Mouse (Mus musculus): ENCODE results near the gene Hnrnpr. TPM values are rescaled to one million over a fixed set of nuclear protein-coding genes. Genes with fewer than 3 reads are reported as not detected.

Gene Hnrnpr
- polyA plus RNA-seq, 1 experiment: 30.3 TPM

- Histone ChIP-seq H3K4me3 (ENCODE audit: control insufficient read depth, low read depth, low read length) (no peak overlapping the region), H3K4me1 (ENCODE audit: control insufficient read depth, insufficient read depth, low read length) (peaks cover 11% of the 10 kb centered on the region), H3K27me3 (ENCODE audit: control insufficient read depth, insufficient read depth, low read length) (no peaks in the 10 kb centered on the region), H3K27ac (ENCODE audit: control insufficient read depth, insufficient read depth, low read depth, low read length) (no peak overlapping the region), H3K36me3 (ENCODE audit: control insufficient read depth, insufficient read depth, low read length) (no peaks in the 10 kb centered on the region)
- TF ChIP-seq POLR2A (IDR thresholded peaks at IDR 0.05; ENCODE audit: control insufficient read depth, low read depth, low read length) (no peak), CTCF (IDR thresholded peaks at IDR 0.05; ENCODE audit: control insufficient read depth, insufficient read depth, insufficient replicate concordance, low read depth, low read length) (no peak)
Measured at GRCm38 (mm10) chr4:136281611-136282010, 29.1 kb upstream of the Hnrnpr start.

GRCm38 (mm10) chr4:136282621-136283480 lies 27.9 kb upstream of the Hnrnpr start:
- Histone ChIP-seq H3K27me3 (ENCODE audit: control insufficient read depth, insufficient read depth, low read length) (no peaks in the 10 kb centered on the region), H3K4me3 (ENCODE audit: control insufficient read depth, low read depth, low read length) (no peak overlapping the region), H3K27ac (ENCODE audit: control insufficient read depth, insufficient read depth, low read depth, low read length) (peak overlapping the region; percentile 22; the same call in 1 of the 2 replicates), H3K4me1 (ENCODE audit: control insufficient read depth, insufficient read depth, low read length) (peaks cover 11% of the 10 kb centered on the region), H3K36me3 (ENCODE audit: control insufficient read depth, insufficient read depth, low read length) (no peaks in the 10 kb centered on the region)
- TF ChIP-seq POLR2A (IDR thresholded peaks at IDR 0.05; ENCODE audit: control insufficient read depth, low read depth, low read length) (no peak), CTCF (IDR thresholded peaks at IDR 0.05; ENCODE audit: control insufficient read depth, insufficient read depth, insufficient replicate concordance, low read depth, low read length) (no peak)

GRCm38 (mm10) chr4:136283783-136284182 lies 27.0 kb upstream of the Hnrnpr start:
- Histone ChIP-seq H3K4me1 (ENCODE audit: control insufficient read depth, insufficient read depth, low read length) (peaks cover 11% of the 10 kb centered on the region), H3K4me3 (ENCODE audit: control insufficient read depth, low read depth, low read length) (no peak overlapping the region), H3K27me3 (ENCODE audit: control insufficient read depth, insufficient read depth, low read length) (no peaks in the 10 kb centered on the region), H3K27ac (ENCODE audit: control insufficient read depth, insufficient read depth, low read depth, low read length) (no peak overlapping the region), H3K36me3 (ENCODE audit: control insufficient read depth, insufficient read depth, low read length) (peaks cover 1% of the 10 kb centered on the region; the same call in 1 of the 2 replicates)
- TF ChIP-seq CTCF (IDR thresholded peaks at IDR 0.05; ENCODE audit: control insufficient read depth, insufficient read depth, insufficient replicate concordance, low read depth, low read length): no peak
- TF ChIP-seq POLR2A (IDR thresholded peaks at IDR 0.05; ENCODE audit: control insufficient read depth, low read depth, low read length): no peak

DNA sequence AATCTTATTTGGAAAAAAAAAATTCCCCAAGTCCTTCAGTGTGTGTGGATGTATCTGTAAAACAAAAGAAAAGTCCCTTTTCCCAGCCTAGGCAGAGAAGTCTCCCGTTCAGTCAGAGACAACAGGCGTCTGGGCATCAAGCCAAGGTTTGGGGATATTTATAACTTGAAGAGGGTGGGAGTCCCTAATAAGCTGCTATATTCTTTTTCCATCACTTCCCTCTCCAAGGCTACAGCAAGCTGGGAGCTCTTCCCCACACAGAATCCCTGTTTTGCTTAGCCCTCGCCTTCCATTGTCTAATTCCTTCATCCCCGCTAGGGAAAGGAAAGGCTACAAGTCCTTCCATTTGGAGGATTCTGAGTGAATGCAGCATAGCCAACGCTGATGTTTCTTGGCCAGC lies 26.3 kb upstream of the Hnrnpr start, which contains the start of gene Zfp46:
Zfp46 (plus strand) TSS at position 229 of the 400 bp plus-strand sequence.
- H3K4me1 ChIP-seq (ENCODE audit: control insufficient read depth, insufficient read depth, low read length): peaks cover 11% of the 10 kb centered on the region

GRCm38 (mm10) chr4:136284891-136285290 lies 25.9 kb upstream of the Hnrnpr start:
- H3K4me1 ChIP-seq (ENCODE audit: control insufficient read depth, insufficient read depth, low read length): peaks cover 15% of the 10 kb centered on the region
- H3K27me3 ChIP-seq (ENCODE audit: control insufficient read depth, insufficient read depth, low read length): no peaks in the 10 kb centered on the region
- TF ChIP-seq CTCF (IDR thresholded peaks at IDR 0.05; ENCODE audit: control insufficient read depth, insufficient read depth, insufficient replicate concordance, low read depth, low read length): no peak
- TF ChIP-seq POLR2A (IDR thresholded peaks at IDR 0.05; ENCODE audit: control insufficient read depth, low read depth, low read length): no peak
- H3K27ac ChIP-seq (ENCODE audit: control insufficient read depth, insufficient read depth, low read depth, low read length): peak overlapping the region; percentile 81
- H3K36me3 ChIP-seq (ENCODE audit: control insufficient read depth, insufficient read depth, low read length): peaks cover 1% of the 10 kb centered on the region; the same call in 1 of the 2 replicates
- H3K4me3 ChIP-seq (ENCODE audit: control insufficient read depth, low read depth, low read length): peak overlapping the region; percentile 88

More for the DNA sequence above, 26.3 kb upstream of the Hnrnpr start, which contains the start of gene Zfp46:
- H3K27ac ChIP-seq (ENCODE audit: control insufficient read depth, insufficient read depth, low read depth, low read length): peak within 1 kb of the TSS; percentile 81
- peak within 1 kb of the TSS; percentile 88 for H3K4me3 ChIP-seq (ENCODE audit: control insufficient read depth, low read depth, low read length)
- H3K27me3 ChIP-seq (ENCODE audit: control insufficient read depth, insufficient read depth, low read length): no peaks in the 10 kb centered on the region
- TF ChIP-seq POLR2A (IDR thresholded peaks at IDR 0.05; ENCODE audit: control insufficient read depth, low read depth, low read length) (no peak), CTCF (IDR thresholded peaks at IDR 0.05; ENCODE audit: control insufficient read depth, insufficient read depth, insufficient replicate concordance, low read depth, low read length) (no peak)
- H3K36me3 ChIP-seq (ENCODE audit: control insufficient read depth, insufficient read depth, low read length): peaks cover 1% of the 10 kb centered on the region; the same call in 1 of the 2 replicates

DNA sequence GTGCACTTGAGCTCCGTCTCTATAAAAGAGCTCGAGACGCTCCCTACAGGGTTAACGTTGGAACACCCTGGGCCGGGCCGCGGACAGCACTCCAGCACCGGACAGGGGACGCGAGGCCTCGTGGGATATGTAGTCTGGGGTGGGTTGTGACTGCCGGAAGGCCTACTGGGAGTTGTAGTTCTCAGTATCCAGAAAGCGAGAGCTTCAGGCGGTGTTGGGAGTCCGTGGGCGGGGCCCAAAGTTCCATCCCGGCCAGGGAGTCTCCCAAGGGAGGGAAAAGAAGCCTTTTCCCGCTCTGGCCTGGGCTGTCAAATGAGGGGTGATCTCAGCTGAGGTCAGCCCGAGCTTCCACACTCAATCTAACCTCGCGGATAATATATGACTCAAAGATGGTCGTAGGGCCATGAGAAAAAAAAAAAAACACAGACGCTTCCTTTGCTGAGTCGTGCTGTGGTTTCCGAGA lies 25.4 kb upstream of the Hnrnpr start:
- Histone ChIP-seq H3K27me3 (ENCODE audit: control insufficient read depth, insufficient read depth, low read length) (no peaks in the 10 kb centered on the region), H3K4me1 (ENCODE audit: control insufficient read depth, insufficient read depth, low read length) (peaks cover 20% of the 10 kb centered on the region), H3K36me3 (ENCODE audit: control insufficient read depth, insufficient read depth, low read length) (peaks cover 1% of the 10 kb centered on the region; the same call in 1 of the 2 replicates), H3K27ac (ENCODE audit: control insufficient read depth, insufficient read depth, low read depth, low read length) (peak overlapping the region; percentile 81), H3K4me3 (ENCODE audit: control insufficient read depth, low read depth, low read length) (peak overlapping the region; percentile 88)
- TF ChIP-seq POLR2A (IDR thresholded peaks at IDR 0.05; ENCODE audit: control insufficient read depth, low read depth, low read length): peak; percentile 50
- no peak for TF ChIP-seq CTCF (IDR thresholded peaks at IDR 0.05; ENCODE audit: control insufficient read depth, insufficient read depth, insufficient replicate concordance, low read depth, low read length)

GRCm38 (mm10) chr4:136285811-136286371 lies 24.9 kb upstream of the Hnrnpr start:
- Histone ChIP-seq H3K27ac (ENCODE audit: control insufficient read depth, insufficient read depth, low read depth, low read length) (peak overlapping the region; percentile 81), H3K4me1 (ENCODE audit: control insufficient read depth, insufficient read depth, low read length) (peaks cover 25% of the 10 kb centered on the region), H3K4me3 (ENCODE audit: control insufficient read depth, low read depth, low read length) (peak overlapping the region; percentile 88), H3K36me3 (ENCODE audit: control insufficient read depth, insufficient read depth, low read length) (peaks cover 1% of the 10 kb centered on the region; the same call in 1 of the 2 replicates), H3K27me3 (ENCODE audit: control insufficient read depth, insufficient read depth, low read length) (no peaks in the 10 kb centered on the region)
- peak; percentile 59 for TF ChIP-seq POLR2A (IDR thresholded peaks at IDR 0.05; ENCODE audit: control insufficient read depth, low read depth, low read length)
- TF ChIP-seq CTCF (IDR thresholded peaks at IDR 0.05; ENCODE audit: control insufficient read depth, insufficient read depth, insufficient replicate concordance, low read depth, low read length): no peak

All from testis, adult 2 months (tissue).